Mouse (Mus musculus): ENCODE measurements around the gene Abtb1. TPM values are rescaled to one million over a fixed set of nuclear protein-coding genes. Genes with fewer than 3 reads are reported as not detected.

Gene Abtb1
- 37.6 and 40.0 TPM in 2 replicates for polyA plus RNA-seq (2015; fragmentation: Nextera tagmentation; extraction: Ambion mirVana)

DNA sequence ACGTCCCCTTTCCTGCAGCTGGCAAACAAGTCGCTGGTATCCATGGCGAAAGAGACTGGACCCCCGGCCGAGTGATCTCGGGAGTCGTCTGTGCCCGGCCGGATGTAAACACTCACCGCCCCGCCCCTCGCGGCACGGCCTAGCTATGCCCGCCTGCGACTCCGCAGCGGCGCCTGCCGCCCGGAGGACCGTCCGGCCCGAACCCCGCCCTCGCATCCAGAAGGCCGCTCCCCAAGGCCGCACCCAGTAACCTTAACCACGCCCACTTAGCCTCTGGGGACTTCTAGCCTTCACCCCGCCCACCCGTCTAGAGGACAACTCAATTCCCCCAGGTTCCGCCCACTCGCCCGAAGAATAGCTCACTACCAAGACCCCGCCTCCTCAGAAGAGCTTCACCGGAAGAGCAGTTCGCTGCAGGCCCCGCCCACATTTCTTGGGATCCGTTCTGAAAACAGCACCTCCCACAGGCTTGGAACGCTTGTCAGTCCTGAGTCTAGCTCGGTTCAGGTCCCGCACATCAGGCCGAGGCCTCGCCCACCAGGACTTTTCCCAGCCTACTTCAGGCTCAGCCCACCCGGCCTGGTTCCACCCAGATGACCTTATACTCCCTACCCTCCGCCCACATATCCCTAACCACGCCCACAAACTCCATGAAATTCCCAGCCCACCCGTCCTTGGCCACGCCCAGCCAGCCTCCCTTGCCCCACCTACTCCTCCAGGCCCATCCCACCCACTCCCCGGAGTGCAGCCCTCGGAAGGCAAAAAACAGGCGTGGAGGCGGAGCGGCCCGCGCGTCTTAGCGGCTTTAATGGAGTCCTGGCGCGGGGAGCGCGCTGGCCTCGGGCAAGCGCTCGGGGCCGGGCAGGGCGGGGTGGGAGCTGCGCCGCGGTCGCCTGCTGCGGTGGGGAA lies at the start of gene Abtb1:
Gene Abtb1, minus strand, starts transcription at position 204 of the 909 bp plus-strand sequence.
- Histone ChIP-seq H3K4me3 (peak within 1 kb of the TSS; percentile 67), H3K9ac (replicated peaks) (peak within 1 kb of the TSS; percentile 90), H3K4me2 (replicated peaks) (peak within 1 kb of the TSS; percentile 86), H3K27me3 (no peaks in the 10 kb centered on the region), H3K27ac (replicated peaks) (peak within 1 kb of the TSS; percentile 82), H3K36me3 (peaks cover 32% of the 10 kb centered on the region), H3K4me1 (peaks cover 21% of the 10 kb centered on the region), H3K9me3 (no peaks in the 10 kb centered on the region)
- ATAC-seq (replicated peaks): peak; percentile 94
- WGBS: under 1% methylated on average over 72 of the region's 72 CpGs

DNA sequence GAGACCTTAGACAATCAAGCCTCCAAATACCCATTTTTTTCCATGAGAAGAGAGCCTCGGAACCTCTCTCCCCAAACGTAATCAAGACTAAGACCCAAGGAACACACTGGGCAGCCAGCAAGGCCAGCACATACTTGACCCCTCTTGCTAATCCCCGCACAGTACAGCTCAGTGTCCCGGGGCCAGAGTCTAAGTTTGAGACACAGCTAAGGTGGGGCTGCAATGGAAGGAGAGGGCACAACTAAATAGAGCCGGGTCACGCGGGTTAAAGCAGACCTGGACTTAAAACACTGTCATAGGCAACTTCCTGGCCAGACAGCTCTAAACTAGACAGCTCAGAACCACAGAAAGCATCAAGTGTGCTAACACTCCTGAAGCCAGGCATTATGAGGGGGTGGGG lies 49.0 kb upstream of the Abtb1 start:
- no peak overlapping the region for H3K4me3 ChIP-seq
- H3K36me3 ChIP-seq: peaks cover 33% of the 10 kb centered on the region; the same call in 1 of the 2 replicates
- H3K27ac ChIP-seq (replicated peaks): no peak overlapping the region
- 90% methylated on average over 7 of the region's 7 CpGs for WGBS
- no peaks in the 10 kb centered on the region for H3K4me1 ChIP-seq
- ATAC-seq (replicated peaks): no peak
- no peak overlapping the region for H3K4me2 ChIP-seq (replicated peaks)
- H3K9me3 ChIP-seq: no peaks in the 10 kb centered on the region
- no peak overlapping the region for H3K9ac ChIP-seq (replicated peaks)
- no peaks in the 10 kb centered on the region for H3K27me3 ChIP-seq

DNA sequence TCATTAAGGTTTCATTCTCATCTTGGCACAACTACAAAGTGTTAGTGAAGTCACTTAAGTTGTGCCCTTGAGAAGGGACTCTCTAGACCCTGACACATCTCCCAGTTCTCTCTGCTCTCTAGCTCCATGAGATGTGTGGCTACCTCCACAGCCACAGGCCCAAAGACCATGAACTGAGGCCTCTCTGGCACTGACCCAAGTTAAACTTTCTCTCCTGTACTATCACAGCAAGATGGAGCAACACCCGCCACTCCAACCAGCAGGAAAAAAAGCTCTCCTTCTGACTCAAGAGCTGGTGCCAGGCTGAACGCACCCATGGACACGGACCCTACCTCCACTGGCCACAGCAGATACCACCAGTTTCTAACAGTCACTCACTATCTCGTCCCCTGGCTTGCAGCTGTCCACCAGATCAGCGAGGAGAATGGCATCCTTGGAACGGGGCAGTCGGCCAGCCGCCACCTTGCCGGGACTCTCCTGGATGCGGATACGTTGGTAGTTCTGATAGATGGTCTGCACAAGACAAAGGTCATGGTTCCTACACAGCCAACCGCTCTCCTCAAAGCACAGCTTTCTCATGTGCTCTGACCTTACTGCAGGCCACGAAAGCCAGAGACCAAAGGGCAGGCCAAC lies 47.7 kb upstream of the Abtb1 start:
- no peaks in the 10 kb centered on the region for H3K27me3 ChIP-seq
- no peak overlapping the region for H3K9ac ChIP-seq (replicated peaks)
- no peak for ATAC-seq (replicated peaks)
- WGBS: 92% methylated on average over 13 of the region's 13 CpGs
- H3K4me3 ChIP-seq: no peak overlapping the region
- no peaks in the 10 kb centered on the region for H3K4me1 ChIP-seq
- no peaks in the 10 kb centered on the region for H3K9me3 ChIP-seq
- H3K27ac ChIP-seq (replicated peaks): no peak overlapping the region
- H3K4me2 ChIP-seq (replicated peaks): no peak overlapping the region
- H3K36me3 ChIP-seq: peaks cover 40% of the 10 kb centered on the region; the same call in 1 of the 2 replicates

DNA sequence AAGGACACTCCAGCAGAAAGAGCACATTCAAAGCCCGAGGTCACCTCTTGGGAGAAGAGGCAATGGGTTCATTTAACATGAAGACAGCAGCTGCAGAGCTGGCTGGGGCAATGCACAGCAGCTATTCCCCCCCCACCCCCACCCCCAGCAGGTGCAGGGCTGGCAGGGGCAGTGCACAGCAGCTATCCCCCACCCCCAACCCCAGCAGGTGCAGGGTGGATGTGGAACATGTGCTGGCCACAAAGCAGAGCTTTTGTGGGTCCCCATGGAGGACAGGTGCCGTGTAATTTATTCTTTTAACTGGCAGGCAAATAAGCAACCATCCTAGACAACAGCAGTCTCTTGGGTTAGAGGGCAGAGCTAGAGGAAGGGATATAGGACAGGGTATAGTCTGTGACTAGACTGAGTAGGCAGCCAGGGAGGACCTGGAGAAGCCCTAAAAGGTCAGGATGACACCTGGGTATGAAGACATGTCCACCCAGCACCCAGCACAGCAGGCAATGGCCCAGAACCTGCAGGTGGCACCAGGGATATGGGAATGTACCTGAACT lies 44.7 kb upstream of the Abtb1 start:
- Histone ChIP-seq H3K27me3 (no peaks in the 10 kb centered on the region), H3K27ac (replicated peaks) (no peak overlapping the region), H3K4me3 (no peak overlapping the region), H3K36me3 (peaks cover 38% of the 10 kb centered on the region; the same call in 1 of the 2 replicates), H3K4me2 (replicated peaks) (no peak overlapping the region), H3K9ac (replicated peaks) (no peak overlapping the region), H3K9me3 (no peaks in the 10 kb centered on the region), H3K4me1 (peaks cover 4% of the 10 kb centered on the region)
- ATAC-seq (replicated peaks): peak; percentile 53; the same call in 1 of the 2 replicates
- WGBS: 55% methylated on average over 2 of the region's 2 CpGs

DNA sequence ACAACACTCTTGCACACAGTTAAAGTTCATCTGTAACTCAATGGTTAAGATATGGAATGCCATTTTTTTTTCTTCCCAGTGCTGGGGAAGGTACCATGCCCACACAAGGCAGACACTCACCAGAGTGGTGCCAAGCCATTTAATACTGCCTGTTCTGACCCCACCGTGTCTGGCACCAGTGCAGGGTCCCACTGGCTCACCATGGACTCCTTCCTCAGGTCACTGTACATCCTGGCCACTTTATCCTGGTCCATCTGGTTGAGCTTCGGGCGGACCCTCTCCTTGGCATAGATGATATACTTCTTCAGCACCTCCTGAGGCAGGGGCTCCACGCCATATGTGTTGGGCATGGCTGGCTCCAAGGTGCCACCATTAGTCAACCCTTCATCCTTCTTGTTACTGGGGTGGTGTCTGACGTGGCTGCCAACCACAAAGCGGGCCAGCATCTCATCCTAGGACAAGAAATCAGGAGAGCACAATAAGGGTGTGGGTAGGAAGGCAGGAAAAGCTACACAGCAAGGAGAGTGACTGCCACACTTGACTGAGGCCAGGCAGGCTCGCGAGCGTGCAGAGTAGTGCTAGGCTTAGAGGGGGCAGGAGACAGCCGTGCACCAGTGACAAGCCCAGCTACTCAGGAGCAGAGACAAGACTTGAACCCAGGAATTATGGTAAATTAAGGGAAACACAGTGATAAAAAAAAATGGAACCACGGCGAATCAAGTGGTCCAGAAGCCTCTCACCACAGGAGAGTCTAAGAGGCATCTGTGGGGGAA lies 44.0 kb upstream of the Abtb1 start:
- Histone ChIP-seq H3K36me3 (peaks cover 35% of the 10 kb centered on the region; the same call in 1 of the 2 replicates), H3K4me1 (peaks cover 7% of the 10 kb centered on the region), H3K9me3 (no peaks in the 10 kb centered on the region), H3K27ac (replicated peaks) (no peak overlapping the region), H3K9ac (replicated peaks) (no peak overlapping the region), H3K27me3 (no peaks in the 10 kb centered on the region), H3K4me3 (no peak overlapping the region), H3K4me2 (replicated peaks) (no peak overlapping the region)
- no peak for ATAC-seq (replicated peaks)
- WGBS: 83% methylated on average over 12 of the region's 12 CpGs

DNA sequence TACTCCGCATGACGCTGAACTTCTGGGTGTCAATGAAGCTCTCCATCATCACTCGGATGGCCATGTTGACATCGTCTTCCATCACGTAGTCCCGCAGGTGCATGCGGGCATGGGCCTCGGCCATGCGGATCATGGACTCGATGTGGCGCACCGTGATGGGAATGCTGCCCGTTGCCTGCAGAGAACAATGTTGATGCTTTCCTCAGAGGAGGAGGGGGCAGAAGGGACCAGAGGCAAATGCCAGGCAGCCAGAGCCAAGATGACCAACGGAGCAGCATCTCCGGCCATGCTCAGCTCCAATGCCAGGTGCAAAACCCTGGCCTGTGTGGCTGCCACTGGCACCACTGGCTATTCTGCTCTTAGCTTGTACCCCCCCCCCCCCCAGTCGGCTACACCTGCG lies 42.9 kb upstream of the Abtb1 start:
- peaks cover 7% of the 10 kb centered on the region for H3K4me1 ChIP-seq
- H3K36me3 ChIP-seq: peaks cover 28% of the 10 kb centered on the region; the same call in 1 of the 2 replicates
- ATAC-seq (replicated peaks): no peak
- H3K4me3 ChIP-seq: no peak overlapping the region
- 94% methylated on average over 17 of the region's 17 CpGs for WGBS
- no peaks in the 10 kb centered on the region for H3K9me3 ChIP-seq
- H3K4me2 ChIP-seq (replicated peaks): no peak overlapping the region
- H3K27me3 ChIP-seq: no peaks in the 10 kb centered on the region
- no peak overlapping the region for H3K27ac ChIP-seq (replicated peaks)
- no peak overlapping the region for H3K9ac ChIP-seq (replicated peaks)

DNA sequence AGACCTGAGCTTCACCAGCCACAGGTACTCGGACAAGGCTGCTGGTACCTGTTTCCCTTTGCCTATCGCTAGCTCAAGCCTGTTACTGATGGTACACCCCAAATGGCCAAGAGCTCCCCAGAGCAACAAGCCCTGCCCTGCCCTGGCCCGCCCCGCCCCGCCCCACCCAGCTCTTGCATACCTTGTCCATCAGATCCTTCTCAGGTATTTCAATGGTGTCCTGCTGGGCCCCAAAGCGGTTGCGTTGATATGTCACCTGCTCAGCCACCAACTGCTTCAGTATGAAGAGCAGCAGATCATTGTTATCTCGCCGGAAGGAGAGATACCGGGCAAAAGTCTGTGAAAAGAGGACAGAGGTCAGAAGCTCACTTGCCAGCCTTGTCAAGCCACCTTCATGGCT lies 42.4 kb upstream of the Abtb1 start:
- no peak overlapping the region for H3K27ac ChIP-seq (replicated peaks)
- H3K4me1 ChIP-seq: peaks cover 7% of the 10 kb centered on the region
- no peaks in the 10 kb centered on the region for H3K9me3 ChIP-seq
- no peak for ATAC-seq (replicated peaks)
- H3K9ac ChIP-seq (replicated peaks): no peak overlapping the region
- no peak overlapping the region for H3K4me3 ChIP-seq
- WGBS: 92% methylated on average over 10 of the region's 10 CpGs
- H3K36me3 ChIP-seq: peaks cover 25% of the 10 kb centered on the region; the same call in 1 of the 2 replicates
- no peaks in the 10 kb centered on the region for H3K27me3 ChIP-seq
- no peak overlapping the region for H3K4me2 ChIP-seq (replicated peaks)

DNA sequence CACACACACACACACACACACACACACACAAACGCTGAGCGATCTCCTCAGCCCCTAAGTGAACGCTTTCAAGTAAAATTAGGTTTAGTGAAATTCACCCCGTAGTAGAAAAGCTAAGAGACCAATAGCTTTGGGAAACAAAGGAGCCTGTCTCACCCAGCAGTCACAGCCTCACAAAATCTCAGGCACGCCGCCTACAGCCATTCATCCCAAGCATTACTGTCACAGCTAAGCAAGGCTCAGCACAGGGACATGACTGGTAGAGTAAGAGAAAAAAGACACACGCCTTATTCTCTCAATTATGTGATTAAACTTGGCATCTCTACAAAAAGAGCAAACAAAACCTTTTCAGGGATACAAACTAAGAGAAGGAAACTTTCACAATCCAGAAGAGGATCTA lies 39.5 kb upstream of the Abtb1 start:
- no peaks in the 10 kb centered on the region for H3K9me3 ChIP-seq
- H3K27ac ChIP-seq (replicated peaks): peak overlapping the region; percentile 73
- WGBS: 40% methylated on average over 7 of the region's 7 CpGs
- peaks cover 7% of the 10 kb centered on the region for H3K4me1 ChIP-seq
- H3K9ac ChIP-seq (replicated peaks): no peak overlapping the region
- no peak overlapping the region for H3K4me3 ChIP-seq
- H3K4me2 ChIP-seq (replicated peaks): no peak overlapping the region
- ATAC-seq (replicated peaks): peak; percentile 73
- H3K36me3 ChIP-seq: peaks cover 10% of the 10 kb centered on the region; the same call in 1 of the 2 replicates
- no peaks in the 10 kb centered on the region for H3K27me3 ChIP-seq

DNA sequence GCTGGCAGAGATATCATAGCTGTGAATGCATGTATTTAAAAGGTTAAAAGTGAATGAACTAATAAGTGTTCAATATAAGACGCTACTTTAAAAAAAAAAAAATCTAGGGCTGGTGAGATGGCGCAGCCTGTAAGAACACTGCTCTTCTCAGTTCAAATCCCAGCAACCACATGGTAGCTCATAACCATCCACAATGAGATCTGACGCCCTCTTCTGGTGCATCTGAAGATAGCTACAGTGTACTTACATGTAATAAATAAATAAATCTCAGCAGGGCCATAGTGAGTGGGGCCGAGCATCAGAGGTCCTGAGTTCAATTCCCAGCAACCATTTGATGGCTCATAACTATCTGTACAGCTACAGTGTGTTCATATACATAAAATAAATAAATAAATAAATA lies 37.7 kb upstream of the Abtb1 start:
- H3K27ac ChIP-seq (replicated peaks): no peak overlapping the region
- ATAC-seq (replicated peaks): no peak
- WGBS: 70% methylated on average over 4 of the region's 4 CpGs
- 0 out of 2 replicates have a peak, but pooled peaks cover 2% of the 10 kb centered on the region for H3K36me3 ChIP-seq
- H3K9ac ChIP-seq (replicated peaks): no peak overlapping the region
- no peak overlapping the region for H3K4me3 ChIP-seq
- H3K4me1 ChIP-seq: peaks cover 11% of the 10 kb centered on the region
- no peak overlapping the region for H3K4me2 ChIP-seq (replicated peaks)
- H3K9me3 ChIP-seq: no peaks in the 10 kb centered on the region
- no peaks in the 10 kb centered on the region for H3K27me3 ChIP-seq

DNA sequence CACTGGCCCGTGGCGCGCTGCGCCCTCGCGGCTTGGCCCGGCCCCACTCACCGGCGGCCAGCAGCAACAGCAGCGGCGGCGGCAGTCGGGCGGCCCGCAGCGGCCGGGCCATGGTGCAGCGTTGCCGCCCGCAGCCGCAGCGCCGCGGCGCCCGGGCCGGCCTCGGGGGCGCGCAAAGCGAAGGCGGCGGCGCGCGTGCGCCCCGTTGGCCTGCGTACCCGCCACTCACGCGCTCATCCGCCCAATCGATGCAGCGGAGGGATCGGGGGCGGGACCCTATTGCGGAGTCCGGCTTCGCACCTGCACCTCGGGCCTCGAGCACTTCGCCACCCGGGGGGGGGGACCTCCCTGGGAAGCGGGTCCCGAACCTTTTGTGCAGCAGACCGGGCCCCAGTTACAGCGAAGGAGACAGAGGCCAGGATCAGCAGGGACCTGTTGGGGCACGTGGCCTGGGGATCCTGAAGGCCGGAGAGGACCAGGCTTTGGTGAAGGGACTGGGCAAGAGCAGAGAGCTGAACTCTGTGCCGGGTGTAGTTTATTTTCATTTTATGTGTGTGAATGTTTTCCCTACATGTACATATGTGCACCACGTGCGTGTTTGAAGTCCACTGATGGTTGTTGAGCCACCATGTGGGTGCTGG lies 33.2 kb upstream of the Abtb1 start, which contains the start of gene Podxl2:
Gene Podxl2, minus strand, starts transcription at position 177 of the 641 bp plus-strand sequence.
- H3K27me3 ChIP-seq: no peaks in the 10 kb centered on the region
- peak within 1 kb of the TSS; percentile 95 for H3K9ac ChIP-seq (replicated peaks)
- H3K4me1 ChIP-seq: peaks cover 40% of the 10 kb centered on the region
- ATAC-seq (replicated peaks): peak; percentile 71
- H3K4me2 ChIP-seq (replicated peaks): peak within 1 kb of the TSS; percentile 75
- WGBS: 5% methylated on average over 54 of the region's 63 CpGs
- no peaks in the 10 kb centered on the region for H3K9me3 ChIP-seq
- H3K36me3 ChIP-seq: no peaks in the 10 kb centered on the region
- peak within 1 kb of the TSS; percentile 96 for H3K27ac ChIP-seq (replicated peaks)
- peak within 1 kb of the TSS; percentile 94 for H3K4me3 ChIP-seq

All from forebrain, embryonic 15.5 days (tissue).